Mouse (Mus musculus): ENCODE results near the gene Nop58. TPM values are rescaled to one million over a fixed set of nuclear protein-coding genes. Genes with fewer than 3 reads are reported as not detected.

The Nop58 gene
- total RNA-seq, 1 experiment = 569 TPM

GRCm38 (mm10) chr1:59663456-59664135, 21.2 kb upstream of the Nop58 start:
- Histone ChIP-seq H3K27ac (ENCODE audit: insufficient read depth, low read depth, low read length, poor library complexity, severe bottlenecking) (no peak overlapping the region; the same call in 1 of the 2 replicates), H3K9ac (ENCODE audit: insufficient read depth, low read depth, low read length, poor library complexity, severe bottlenecking) (no peak overlapping the region), H3K36me3 (ENCODE audit: control insufficient read depth, insufficient read depth, low read length, poor library complexity, severe bottlenecking) (no peaks in the 10 kb centered on the region; the same call in 1 of the 2 replicates), H3K9me3 (ENCODE audit: control insufficient read depth, insufficient read depth, low read depth, low read length) (no peaks in the 10 kb centered on the region), H3K4me3 (ENCODE audit: insufficient read depth in 1 of 2, low read depth in 1 of 2, low read length in 2 of 2, poor library complexity in 1 of 2, severe bottlenecking in 1 of 2) (no peak overlapping the region; a peak in 1 of 4 replicates), H3K4me1 (ENCODE audit: control insufficient read depth in 2 of 2, insufficient read depth in 2 of 2, low read length in 2 of 2, poor library complexity in 1 of 2) (peaks cover 4 to 15% of the 10 kb centered on the region in 2 experiments; a peak in 3 of 4 replicates)
- no peak for DNase-seq (ENCODE audit: low read depth, low spot score)
- TF ChIP-seq ZC3H11A (IDR thresholded peaks at IDR 0.05; ENCODE audit: borderline replicate concordance, low read depth, low read length) (no peak), MAFK (IDR thresholded peaks at IDR 0.05; ENCODE audit: insufficient read depth, low read depth, low read length) (no peak), CHD2 (IDR thresholded peaks at IDR 0.05; ENCODE audit: low read depth, low read length) (no peak), ZNF384 (IDR thresholded peaks at IDR 0.05; ENCODE audit: low read depth, low read length) (no peak), HCFC1 (IDR thresholded peaks at IDR 0.05; ENCODE audit: borderline replicate concordance, insufficient read depth, low read length) (no peak)
- in situ Hi-C loops (cut with MboI; ENCODE audit: low sequenced_read_pairs in 2 of 2, unreplicated experiment in 2 of 2) = no loop called here

GRCm38 (mm10) chr1:59668871-59669270, 15.9 kb upstream of the Nop58 start:
- no peak overlapping the region; the same call in 1 of the 2 replicates for H3K27ac ChIP-seq (ENCODE audit: insufficient read depth, low read depth, low read length, poor library complexity, severe bottlenecking)
- H3K9me3 ChIP-seq (ENCODE audit: control insufficient read depth, insufficient read depth, low read depth, low read length) = no peaks in the 10 kb centered on the region
- no peak overlapping the region; the same call in 1 of the 2 replicates for H3K9ac ChIP-seq (ENCODE audit: insufficient read depth, low read depth, low read length, poor library complexity, severe bottlenecking)
- H3K4me3 ChIP-seq (ENCODE audit: insufficient read depth in 1 of 2, low read depth in 1 of 2, low read length in 2 of 2, poor library complexity in 1 of 2, severe bottlenecking in 1 of 2) = peak overlapping the region; percentile 44 to 99; a peak in 3 of 4 replicates
- no peaks in the 10 kb centered on the region; the same call in 1 of the 2 replicates for H3K36me3 ChIP-seq (ENCODE audit: control insufficient read depth, insufficient read depth, low read length, poor library complexity, severe bottlenecking)
- in situ Hi-C loops (cut with MboI; ENCODE audit: low sequenced_read_pairs in 2 of 2, unreplicated experiment in 2 of 2) = no loop called here
- TF ChIP-seq ZNF384 (IDR thresholded peaks at IDR 0.05; ENCODE audit: low read depth, low read length) (peak; percentile 59; the same call in 1 of the 2 replicates), ZC3H11A (IDR thresholded peaks at IDR 0.05; ENCODE audit: borderline replicate concordance, low read depth, low read length) (no peak), CHD2 (IDR thresholded peaks at IDR 0.05; ENCODE audit: low read depth, low read length) (no peak)
- H3K4me1 ChIP-seq (ENCODE audit: control insufficient read depth in 2 of 2, insufficient read depth in 2 of 2, low read length in 2 of 2, poor library complexity in 1 of 2) = peaks cover 0 to 17% of the 10 kb centered on the region in 2 experiments; a peak in 3 of 4 replicates
- no peak for DNase-seq (ENCODE audit: low read depth, low spot score)

DNA sequence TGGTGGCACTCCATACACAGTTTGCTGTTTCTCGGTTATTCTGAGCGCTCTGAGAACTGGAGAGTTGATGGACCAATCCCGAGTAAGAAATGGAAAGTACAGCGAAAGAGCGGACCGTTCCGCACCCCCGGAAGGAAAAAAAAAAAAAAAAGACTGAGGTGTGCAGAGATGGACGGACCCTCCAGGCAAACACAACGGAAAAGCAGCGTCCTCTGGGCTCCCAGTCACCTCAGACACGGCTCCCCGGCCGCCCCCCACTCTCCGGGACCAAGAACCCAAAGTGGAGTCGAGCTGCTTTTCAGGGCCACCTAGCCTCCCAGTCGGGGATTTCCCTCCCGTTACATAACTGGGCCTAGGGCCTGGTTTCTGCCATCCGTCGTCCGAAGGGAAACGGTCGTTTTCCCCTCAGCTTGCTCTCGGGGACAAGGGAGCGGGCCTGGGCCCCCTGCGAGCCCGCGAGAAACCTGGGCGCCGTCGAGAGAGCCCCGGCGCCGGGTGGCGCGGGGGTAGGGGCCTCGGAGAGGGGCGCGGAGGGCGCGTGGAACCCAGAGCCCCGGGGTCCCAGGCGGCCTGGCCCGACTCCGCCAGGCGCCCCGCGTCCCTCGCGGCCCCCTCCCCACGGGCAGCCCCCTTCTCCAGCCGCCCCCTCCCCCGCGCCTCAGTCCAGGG, 14.7 kb upstream of the Nop58 start:
- H3K27ac ChIP-seq (ENCODE audit: insufficient read depth, low read depth, low read length, poor library complexity, severe bottlenecking) = peak overlapping the region; percentile 89
- in situ Hi-C loops (cut with MboI; ENCODE audit: low sequenced_read_pairs in 2 of 2, unreplicated experiment in 2 of 2) = no loop called here
- H3K4me1 ChIP-seq (ENCODE audit: control insufficient read depth in 2 of 2, insufficient read depth in 2 of 2, low read length in 2 of 2, poor library complexity in 1 of 2) = peaks cover 0 to 10% of the 10 kb centered on the region in 2 experiments; a peak in 3 of 4 replicates
- TF ChIP-seq HCFC1 (IDR thresholded peaks at IDR 0.05; ENCODE audit: borderline replicate concordance, insufficient read depth, low read length) = no peak; the same call in 1 of the 2 replicates
- peak; percentile 90 for TF ChIP-seq ZNF384 (IDR thresholded peaks at IDR 0.05; ENCODE audit: low read depth, low read length)
- TF ChIP-seq ZC3H11A (IDR thresholded peaks at IDR 0.05; ENCODE audit: borderline replicate concordance, low read depth, low read length) = no peak
- no peak for TF ChIP-seq MAFK (IDR thresholded peaks at IDR 0.05; ENCODE audit: insufficient read depth, low read depth, low read length)
- no peak for TF ChIP-seq CHD2 (IDR thresholded peaks at IDR 0.05; ENCODE audit: low read depth, low read length)
- H3K9me3 ChIP-seq (ENCODE audit: control insufficient read depth, insufficient read depth, low read depth, low read length) = no peaks in the 10 kb centered on the region
- no peaks in the 10 kb centered on the region; the same call in 1 of the 2 replicates for H3K36me3 ChIP-seq (ENCODE audit: control insufficient read depth, insufficient read depth, low read length, poor library complexity, severe bottlenecking)
- peak overlapping the region; percentile 77 to 99 for H3K4me3 ChIP-seq (ENCODE audit: insufficient read depth in 1 of 2, low read depth in 1 of 2, low read length in 2 of 2, poor library complexity in 1 of 2, severe bottlenecking in 1 of 2)
- peak overlapping the region; percentile 90 for H3K9ac ChIP-seq (ENCODE audit: insufficient read depth, low read depth, low read length, poor library complexity, severe bottlenecking)
- no peak for DNase-seq (ENCODE audit: low read depth, low spot score)

- Histone ChIP-seq H3K27ac (ENCODE audit: insufficient read depth, low read depth, low read length, poor library complexity, severe bottlenecking) (peak within 1 kb of the TSS; percentile 89), H3K36me3 (ENCODE audit: control insufficient read depth, insufficient read depth, low read length, poor library complexity, severe bottlenecking) (no peaks in the 10 kb centered on the region; the same call in 1 of the 2 replicates), H3K4me3 (ENCODE audit: insufficient read depth in 1 of 2, low read depth in 1 of 2, low read length in 2 of 2, poor library complexity in 1 of 2, severe bottlenecking in 1 of 2) (peak within 1 kb of the TSS; percentile 77 to 99), H3K9ac (ENCODE audit: insufficient read depth, low read depth, low read length, poor library complexity, severe bottlenecking) (peak within 1 kb of the TSS; percentile 90), H3K9me3 (ENCODE audit: control insufficient read depth, insufficient read depth, low read depth, low read length) (no peaks in the 10 kb centered on the region), H3K4me1 (ENCODE audit: control insufficient read depth in 2 of 2, insufficient read depth in 2 of 2, low read length in 2 of 2, poor library complexity in 1 of 2) (peaks cover 0 to 10% of the 10 kb centered on the region in 2 experiments; a peak in 2 of 4 replicates)
- peak; percentile 91 for DNase-seq (ENCODE audit: low read depth, low spot score)
- peak; percentile 36; the same call in 1 of the 2 replicates for TF ChIP-seq HCFC1 (IDR thresholded peaks at IDR 0.05; ENCODE audit: borderline replicate concordance, insufficient read depth, low read length)
- TF ChIP-seq ZNF384 (IDR thresholded peaks at IDR 0.05; ENCODE audit: low read depth, low read length) = no peak
- no peak for TF ChIP-seq MAFK (IDR thresholded peaks at IDR 0.05; ENCODE audit: insufficient read depth, low read depth, low read length)
- in situ Hi-C loops (cut with MboI; ENCODE audit: low sequenced_read_pairs in 2 of 2, unreplicated experiment in 2 of 2) = no loop called here
Observed at GRCm38 (mm10) chr1:59670641-59671168, 14.1 kb upstream of the Nop58 start, which contains the start of gene Sumo1. Gene Sumo1, minus strand, starts transcription at chr1:59670834.
